19 mouse cellular contexts compared by ENCODE assay signal in the genomic region with DNA sequence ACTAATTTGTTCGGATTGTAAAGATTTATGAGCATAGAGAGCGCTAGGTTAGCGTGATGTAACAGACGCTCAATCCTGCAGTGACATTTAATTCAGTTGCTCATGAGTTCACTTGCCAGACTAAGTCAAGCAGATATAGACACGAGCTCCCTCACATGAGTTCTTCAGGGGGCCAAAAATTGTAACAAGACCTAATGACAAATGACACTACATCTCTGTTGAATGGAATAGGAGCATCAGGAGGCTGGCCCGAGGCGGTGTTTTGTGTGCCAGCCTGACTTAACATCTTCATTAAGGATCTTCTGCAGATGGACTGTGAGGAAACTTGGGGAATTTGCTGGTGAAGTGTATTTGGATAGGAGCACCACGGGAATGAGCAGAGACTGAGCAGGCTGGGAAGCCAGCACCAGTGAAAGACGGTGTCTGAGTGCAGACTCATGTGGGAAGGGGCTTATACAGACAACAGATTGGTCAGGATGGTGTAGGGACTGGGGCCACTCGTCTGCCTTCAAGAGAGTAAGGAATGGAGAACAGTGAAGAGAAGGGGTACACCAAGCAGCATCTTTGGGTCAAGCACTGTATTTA.
A peak's percentile ranks its signal among the peaks of the same experiment; 100 is the strongest.
DNase-seq lines count a peak whose midpoint lies in the region; ATAC-seq lines count a peak whose summit lies in the region.
"Had no signal": no experiment of that assay in that cellular context is flagged by ENCODE, and none has a peak within 500 bp of the region (broad histone marks: within the 10 kb centered on the region; RNA-seq: fewer than 3 reads in every experiment).

No protein-coding gene starts in this region.

- no peaks in the 10 kb centered on the region for H3K27me3 ChIP-seq in lung, embryonic 16.5 days (ENCODE audit: control insufficient read depth, insufficient read depth, low read depth, low read length)
- H3K27me3 ChIP-seq: embryonic facial prominence, embryonic 13.5 days; neural tube, embryonic 15.5 days had no signal

- 0 out of 2 replicates have a peak, but pooled peaks have one; percentile 22 for ATAC-seq in lung, embryonic 16.5 days (ENCODE audit: low read depth)

- H3K9me3 ChIP-seq in lung, embryonic 16.5 days (ENCODE audit: control insufficient read depth, low read length) = no peaks in the 10 kb centered on the region
- H3K9me3 ChIP-seq: embryonic facial prominence, embryonic 13.5 days; heart, embryonic 10.5 days; hindbrain, embryonic 10.5 days; neural tube, embryonic 15.5 days had no signal

- no peak overlapping the region for H3K4me3 ChIP-seq in lung, embryonic 16.5 days (ENCODE audit: low read length)
- H3K4me3 ChIP-seq: embryonic facial prominence, embryonic 13.5 days; heart, embryonic 10.5 days; hindbrain, embryonic 10.5 days; neural tube, embryonic 15.5 days had no signal

- WGBS in lung, embryonic 16.5 days = 60% methylated on average over 10 of the region's 10 CpGs

- no peak overlapping the region for H3K9ac ChIP-seq in lung, embryonic 16.5 days (ENCODE audit: low read length)
- H3K9ac ChIP-seq: embryonic facial prominence, embryonic 13.5 days; neural tube, embryonic 15.5 days had no signal

- no peak overlapping the region for H3K27ac ChIP-seq in lung, embryonic 16.5 days (ENCODE audit: low read length)
- H3K27ac ChIP-seq: embryonic facial prominence, embryonic 13.5 days; heart, embryonic 10.5 days; hindbrain, embryonic 10.5 days; neural tube, embryonic 15.5 days had no signal

- H3K4me2 ChIP-seq in lung, embryonic 16.5 days (ENCODE audit: low read depth, low read length) = no peak overlapping the region
- H3K4me2 ChIP-seq: embryonic facial prominence, embryonic 13.5 days; neural tube, embryonic 15.5 days had no signal

- peak; percentile 38 for DNase-seq in gastrocnemius, adult 18-20 months (ENCODE audit: low spot score)
- no peak for DNase-seq in gastrocnemius, postnatal 25 days
- DNase-seq in lung, postnatal 25 days (ENCODE audit: low spot score) = no peak
- peak; percentile 19 for DNase-seq in lung, postnatal 14 days
- DNase-seq in retina, embryonic 14.5 days (ENCODE audit: low spot score) = peak; percentile 60
- no peak for DNase-seq in adrenal gland, adult 2 months
- DNase-seq in spleen, adult 12 weeks (ENCODE audit: low spot score) = no peak
- DNase-seq: B cell, adult 2 months; cerebellum, adult 9-11 months; gastrocnemius, postnatal 36 days; kidney, adult 18-20 months; kidney, postnatal 10 days; liver; right cerebral cortex, postnatal 4 days had no signal

- H3K36me3 ChIP-seq in lung, embryonic 16.5 days (ENCODE audit: control insufficient read depth, insufficient read depth, low read length) = no peaks in the 10 kb centered on the region
- H3K36me3 ChIP-seq: heart, embryonic 10.5 days; hindbrain, embryonic 10.5 days; neural tube, embryonic 15.5 days had no signal

- peaks cover 15% of the 10 kb centered on the region for H3K4me1 ChIP-seq in lung, embryonic 16.5 days (replicated peaks; ENCODE audit: control insufficient read depth, insufficient read depth, low read length)
- H3K4me1 ChIP-seq: embryonic facial prominence, embryonic 13.5 days; hindbrain, embryonic 10.5 days; neural tube, embryonic 15.5 days had no signal

Comparison
In these comparisons a context has a peak if more than half of its experiments do, and no peak if none do; other contexts are left out.
1. DNase-seq: peak in gastrocnemius, adult 18-20 months (single experiment), lung, postnatal 14 days (single experiment) and retina, embryonic 14.5 days (single experiment); none in gastrocnemius, postnatal 25 days (single experiment), lung, postnatal 25 days (single experiment), adrenal gland, adult 2 months (single experiment) and spleen, adult 12 weeks (single experiment).